Mouse (Mus musculus) small intestine, adult 2 months (tissue): ENCODE measurements around the gene Cox15. TPM values are rescaled to one million over a fixed set of nuclear protein-coding genes. Genes with fewer than 3 reads are reported as not detected.

ENCODE experiments used
- H3K27ac ChIP-seq: fragments of 200-500 bp; 2 replicates; pipeline ENCODE4 v1.5.1; 2012; ENCODE audit warnings: low read depth, low read length, control low read depth, inconsistent platforms; ENCODE audit not compliant: insufficient read depth
- H3K27me3 ChIP-seq: fragments of 200-500 bp; 2 replicates; pipeline ENCODE4 v1.6.1; 2012; ENCODE audit warnings: mild to moderate bottlenecking, moderate library complexity, low read length, inconsistent platforms; ENCODE audit not compliant: control insufficient read depth, insufficient read depth
- H3K36me3 ChIP-seq: fragments of 200-500 bp; 2 replicates; pipeline ENCODE4 v1.6.1; 2012; ENCODE audit warnings: mild to moderate bottlenecking, low read length, control low read depth, inconsistent platforms; ENCODE audit not compliant: control insufficient read depth, insufficient read depth
- H3K4me1 ChIP-seq: fragments of 200-500 bp; 2 replicates; pipeline ENCODE4 v1.6.1; 2012; ENCODE audit warnings: low read length, inconsistent platforms, mixed read lengths; ENCODE audit not compliant: control insufficient read depth, insufficient read depth, insufficient read length
- H3K4me3 ChIP-seq: fragments of 200-500 bp; 2 replicates; pipeline ENCODE4 v1.5.1; 2012; ENCODE audit warnings: low read depth, mild to moderate bottlenecking, control low read depth, inconsistent platforms, low read length, moderate library complexity
- CTCF ChIP-seq: fragments of 200-500 bp; IDR thresholded peaks from 2 replicates; pipeline ENCODE4 v1.5.1; 2012; ENCODE audit warnings: low read depth, mild to moderate bottlenecking, control low read depth, inconsistent platforms, low read length, moderate library complexity, mixed read lengths; ENCODE audit not compliant: insufficient replicate concordance, insufficient read length; ENCODE audit errors: extremely low read depth
- POLR2A ChIP-seq: fragments of 200-500 bp; IDR thresholded peaks from 2 replicates; pipeline ENCODE4 v1.6.1; 2012; ENCODE audit warnings: low read depth, mild to moderate bottlenecking, control low read depth, inconsistent platforms, low read length, moderate library complexity
- WGBS: fragments of 180-500 bp; shearing (Covaris S2); methylation state at CpG from one replicate; pipeline ENCODE4 v1.1.7; 2018; 5-methylcytosine and 5-hydroxymethylcytosine counted together
- polyA plus RNA-seq: library from polyadenylated mRNA; depleted of rRNA; stranded (reverse); fragments of >200 nt; gene quantifications from 2 replicates; pipeline ENCODE4 v1.2.3, GENCODE M21; 2012

The Cox15 gene
- polyA plus RNA-seq, 1 experiment, result 9.8 TPM

DNA sequence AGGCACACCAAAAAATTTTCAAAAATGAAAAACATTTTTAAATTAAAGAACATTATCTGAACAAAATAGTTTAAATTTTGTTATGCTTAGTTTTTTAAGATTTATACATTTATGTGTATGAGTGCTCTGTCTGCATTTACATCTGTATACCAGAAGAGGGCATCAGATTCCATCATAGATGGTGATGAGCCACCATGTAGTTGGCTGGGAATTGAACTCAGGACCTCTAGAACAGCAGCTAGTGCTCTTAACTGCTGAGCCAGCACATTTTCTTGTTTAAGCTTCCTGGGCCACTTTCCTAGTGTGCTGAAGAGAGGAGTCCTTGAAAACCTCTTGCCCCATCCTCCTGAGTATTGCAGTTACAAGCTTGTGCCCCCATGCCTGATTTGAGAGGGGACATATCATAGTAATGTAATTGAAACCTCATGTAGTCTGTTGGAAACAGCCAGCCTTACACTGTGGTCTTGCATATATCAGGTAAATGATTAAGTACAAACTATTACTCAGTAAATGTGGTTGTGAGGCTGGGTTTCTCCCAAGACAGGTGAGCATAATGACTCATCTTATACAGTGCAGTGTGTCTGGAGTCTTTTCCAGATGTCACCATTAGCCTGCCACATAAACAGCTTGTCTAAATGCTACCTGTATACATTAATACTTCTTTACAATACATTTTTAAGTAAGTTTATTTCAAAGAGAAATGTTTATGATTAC lies 8.9 kb upstream of the Cox15 start:
- no peaks in the 10 kb centered on the region for H3K27me3 ChIP-seq
- H3K27ac ChIP-seq, result peak overlapping the region; percentile 48
- H3K4me1 ChIP-seq, result peaks cover 6% of the 10 kb centered on the region
- TF ChIP-seq POLR2A (no peak), CTCF (no peak)
- no peak overlapping the region for H3K4me3 ChIP-seq
- H3K36me3 ChIP-seq, result peaks cover 8% of the 10 kb centered on the region

DNA sequence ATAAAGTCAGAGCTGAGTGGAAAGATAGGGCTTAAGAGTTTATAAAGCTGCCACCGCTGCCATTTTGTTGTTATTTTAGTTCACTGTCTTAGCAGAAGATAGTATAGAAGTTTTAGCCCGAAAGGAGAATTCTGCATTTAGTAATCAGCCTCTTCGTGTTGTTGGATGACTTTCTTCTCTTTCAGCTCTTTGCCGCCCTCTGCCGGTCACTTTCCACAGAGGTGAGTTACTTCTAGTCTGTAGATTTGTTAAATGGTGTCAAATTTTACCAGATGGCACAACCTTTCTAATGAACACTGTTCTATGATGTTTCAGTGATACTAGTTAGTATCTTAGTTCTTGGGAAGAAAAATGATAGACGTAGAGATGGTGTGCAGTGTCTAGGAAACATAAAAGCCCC lies 7.7 kb upstream of the Cox15 start:
- Histone ChIP-seq H3K4me1 (peaks cover 2% of the 10 kb centered on the region; the same call in 1 of the 2 replicates), H3K4me3 (no peak overlapping the region), H3K36me3 (peaks cover 7% of the 10 kb centered on the region), H3K27ac (no peak overlapping the region), H3K27me3 (no peaks in the 10 kb centered on the region)
- WGBS, result 20% methylated on average over 6 of the region's 6 CpGs
- TF ChIP-seq CTCF (no peak), POLR2A (no peak)

DNA sequence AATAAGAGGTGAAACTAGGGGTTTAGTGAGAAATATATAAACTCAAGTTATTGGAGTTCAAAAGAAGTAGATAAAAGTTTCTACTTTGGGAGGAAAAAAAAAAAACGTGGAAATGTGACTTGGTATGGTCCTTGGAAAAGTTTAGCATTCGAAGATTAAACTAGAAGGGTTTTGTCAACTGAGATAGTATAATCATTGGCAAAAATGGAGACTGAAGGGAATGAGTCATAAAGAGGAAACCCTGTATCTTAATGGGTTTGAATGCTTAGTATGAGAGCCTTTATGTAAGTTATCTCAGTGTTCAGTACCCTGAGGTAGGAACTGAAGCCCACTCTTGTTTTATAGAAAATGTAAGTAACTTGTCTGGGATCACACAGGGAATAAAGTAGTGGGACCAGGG lies 2.1 kb upstream of the Cox15 start:
- WGBS, result 58% methylated on average over 2 of the region's 2 CpGs
- Histone ChIP-seq H3K4me1 (peaks cover 2% of the 10 kb centered on the region; the same call in 1 of the 2 replicates), H3K4me3 (no peak overlapping the region), H3K36me3 (peaks cover 9% of the 10 kb centered on the region), H3K27me3 (no peaks in the 10 kb centered on the region), H3K27ac (no peak overlapping the region)
- no peak for TF ChIP-seq CTCF
- no peak for TF ChIP-seq POLR2A

DNA sequence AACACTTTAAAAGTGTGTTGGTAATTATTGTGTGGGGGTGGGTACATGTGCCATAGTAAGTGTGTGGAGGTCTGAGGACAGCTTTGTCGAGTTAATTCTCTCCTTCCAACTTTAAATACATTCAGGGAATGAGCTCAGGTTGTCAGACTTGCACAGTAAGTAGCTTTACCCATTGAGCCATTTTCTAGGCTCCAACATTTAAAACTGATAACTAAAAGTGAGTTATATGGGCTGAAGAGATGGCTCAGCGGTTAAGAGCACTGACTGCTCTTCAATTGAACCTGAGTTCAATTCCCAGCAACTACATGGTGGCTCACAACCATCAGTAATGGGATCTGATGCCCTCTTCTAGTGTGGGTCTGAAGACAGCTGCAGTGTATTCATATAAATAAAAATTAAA lies 1.4 kb upstream of the Cox15 start:
- no peak for TF ChIP-seq POLR2A
- no peak for TF ChIP-seq CTCF
- Histone ChIP-seq H3K27me3 (no peaks in the 10 kb centered on the region), H3K36me3 (peaks cover 8% of the 10 kb centered on the region), H3K27ac (no peak overlapping the region), H3K4me1 (peaks cover 2% of the 10 kb centered on the region; the same call in 1 of the 2 replicates), H3K4me3 (no peak overlapping the region)
- 68% methylated on average over 2 of the region's 2 CpGs for WGBS

DNA sequence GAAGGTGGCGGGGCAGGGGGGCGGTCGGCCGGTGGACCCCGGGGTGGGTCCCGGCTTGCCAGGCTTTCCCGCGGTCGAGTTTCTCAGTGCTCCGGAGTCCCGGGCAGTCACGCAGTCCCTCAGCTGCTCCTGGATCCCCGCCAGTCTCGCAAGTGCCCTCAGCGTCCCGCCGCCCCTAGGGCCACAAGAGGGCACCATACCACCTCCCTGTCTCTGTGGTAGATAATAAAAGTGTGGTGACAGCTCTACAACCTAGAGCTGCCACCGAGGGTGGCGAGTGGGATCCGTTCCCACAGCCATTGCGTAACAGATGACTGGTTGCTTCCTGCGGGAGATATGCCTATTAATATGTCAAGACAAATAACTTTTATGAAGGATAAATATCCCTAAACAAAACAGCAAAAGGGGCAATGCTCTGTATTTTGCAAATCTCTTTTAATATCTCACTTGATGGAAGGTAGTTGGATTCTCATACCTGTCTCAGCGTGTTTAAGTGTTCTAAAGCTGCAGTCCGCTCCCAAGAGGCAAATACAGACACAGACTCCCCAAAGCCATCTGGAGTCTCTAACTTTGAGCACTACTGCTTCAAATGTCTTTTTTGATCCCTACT lies 531 bp upstream of the Cox15 start:
- peaks cover 14% of the 10 kb centered on the region for H3K36me3 ChIP-seq
- H3K4me1 ChIP-seq, result peaks cover 2% of the 10 kb centered on the region; the same call in 1 of the 2 replicates
- under 1% methylated on average over 24 of the region's 24 CpGs for WGBS
- peak overlapping the region; percentile 99 for H3K27ac ChIP-seq
- no peaks in the 10 kb centered on the region for H3K27me3 ChIP-seq
- no peak for TF ChIP-seq POLR2A
- peak; percentile 80; the same call in 1 of the 2 replicates for TF ChIP-seq CTCF
- H3K4me3 ChIP-seq, result peak overlapping the region; percentile 89

DNA sequence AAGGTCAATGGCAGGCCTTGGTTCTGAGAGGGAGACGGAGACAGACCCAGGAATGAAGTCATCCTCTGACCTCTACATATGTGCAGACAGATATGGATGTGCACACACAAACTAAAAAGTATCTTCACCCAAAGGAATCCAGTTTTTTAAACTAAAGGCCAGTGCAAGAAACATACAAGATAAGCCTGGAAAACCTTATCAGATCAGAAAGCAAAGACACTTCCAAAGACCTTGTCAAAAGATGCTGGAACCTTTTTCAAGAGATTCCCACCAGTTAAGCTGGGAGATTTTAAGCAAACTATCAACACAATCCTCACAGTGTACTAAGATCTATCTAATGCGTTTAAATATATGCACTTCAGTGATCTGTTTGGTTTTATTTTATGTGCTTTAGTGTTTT lies 2.8 kb downstream of the Cox15 start:
- 99% methylated on average over 2 of the region's 2 CpGs for WGBS
- Histone ChIP-seq H3K36me3 (peaks cover 38% of the 10 kb centered on the region), H3K4me1 (peaks cover 2% of the 10 kb centered on the region; the same call in 1 of the 2 replicates), H3K27ac (no peak overlapping the region), H3K27me3 (no peaks in the 10 kb centered on the region), H3K4me3 (no peak overlapping the region)
- TF ChIP-seq POLR2A (no peak), CTCF (no peak)

DNA sequence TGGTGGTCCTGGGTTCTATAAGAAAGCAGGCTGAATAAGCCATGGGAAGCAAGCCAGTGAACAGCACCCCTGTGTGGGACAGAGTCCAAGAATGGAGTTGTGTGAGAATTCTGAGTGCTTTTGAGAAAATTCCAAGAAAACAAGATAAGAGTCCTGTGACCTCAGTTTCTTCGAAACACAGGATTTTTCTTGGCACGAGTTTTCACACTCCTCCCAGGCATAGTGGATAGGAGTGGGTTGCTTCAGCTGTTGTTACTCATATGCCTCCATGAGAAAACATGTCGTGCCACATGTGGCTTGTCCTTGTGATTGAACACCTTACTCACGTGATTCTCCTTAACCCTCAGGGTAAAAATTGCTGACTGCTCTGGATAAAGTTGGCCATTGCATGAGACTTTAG lies 4.9 kb downstream of the Cox15 start:
- Histone ChIP-seq H3K4me1 (peaks cover 2% of the 10 kb centered on the region; the same call in 1 of the 2 replicates), H3K36me3 (peaks cover 50% of the 10 kb centered on the region), H3K4me3 (no peak overlapping the region), H3K27ac (no peak overlapping the region), H3K27me3 (no peaks in the 10 kb centered on the region)
- WGBS, result 74% methylated on average over 4 of the region's 4 CpGs
- TF ChIP-seq POLR2A (no peak), CTCF (no peak)
